Mouse (Mus musculus): ENCODE measurements at regions not wholly inside any gene's neighbourhood (a gene's known extent, or its start where the extent isn't known, plus 50 kb on each side); places are given as distances from the start of the nearest gene placed in this dataset.
"Not testable (repeated sequence)": the region's sequence is repeated elsewhere in the genome, so short reads cannot be mapped to it uniquely, and the experiment has no call there.

DNA sequence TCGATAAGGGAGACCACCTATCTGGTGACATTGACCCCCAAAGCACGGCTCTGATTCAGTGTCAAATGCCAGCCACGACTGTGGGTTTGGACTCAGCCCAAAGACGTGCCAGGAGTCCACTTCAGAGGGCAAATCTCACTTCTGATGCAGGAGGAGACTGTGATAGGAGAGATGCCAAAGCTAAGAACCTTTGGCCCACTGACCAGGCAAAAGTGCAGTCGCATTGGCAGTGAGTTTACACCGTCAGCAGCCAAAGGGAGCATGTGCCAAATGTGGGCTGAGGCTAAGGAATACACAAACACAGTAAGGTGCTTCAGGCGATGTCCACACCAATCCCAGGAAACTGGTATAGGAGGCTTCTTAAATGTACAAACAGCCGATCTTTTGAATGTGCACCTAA lies 202.6 kb upstream of the Nectin1 start:
- ATAC-seq (ENCODE audit: insufficient read depth) (no peak), DNase-seq (no peak)
- Histone ChIP-seq H3K27ac (ENCODE audit: low read depth) (no peak overlapping the region), H3K4me1 (ENCODE audit: insufficient read depth) (no peaks in the 10 kb centered on the region), H3K4me3 (ENCODE audit: low read depth, low read length) (no peak overlapping the region), H3K4me2 (no peak overlapping the region), H3K36me3 (ENCODE audit: insufficient read depth) (no peaks in the 10 kb centered on the region), H3K9me3 (ENCODE audit: low read depth, low read length) (no peaks in the 10 kb centered on the region), H3K27me3 (ENCODE audit: insufficient read depth, low read length) (no peaks in the 10 kb centered on the region), H3K9ac (no peak overlapping the region)
- TF ChIP-seq CTCF (IDR thresholded peaks at IDR 0.05; ENCODE audit: low read depth) = no peak
- 74% methylated on average over 8 of the region's 8 CpGs for WGBS

DNA sequence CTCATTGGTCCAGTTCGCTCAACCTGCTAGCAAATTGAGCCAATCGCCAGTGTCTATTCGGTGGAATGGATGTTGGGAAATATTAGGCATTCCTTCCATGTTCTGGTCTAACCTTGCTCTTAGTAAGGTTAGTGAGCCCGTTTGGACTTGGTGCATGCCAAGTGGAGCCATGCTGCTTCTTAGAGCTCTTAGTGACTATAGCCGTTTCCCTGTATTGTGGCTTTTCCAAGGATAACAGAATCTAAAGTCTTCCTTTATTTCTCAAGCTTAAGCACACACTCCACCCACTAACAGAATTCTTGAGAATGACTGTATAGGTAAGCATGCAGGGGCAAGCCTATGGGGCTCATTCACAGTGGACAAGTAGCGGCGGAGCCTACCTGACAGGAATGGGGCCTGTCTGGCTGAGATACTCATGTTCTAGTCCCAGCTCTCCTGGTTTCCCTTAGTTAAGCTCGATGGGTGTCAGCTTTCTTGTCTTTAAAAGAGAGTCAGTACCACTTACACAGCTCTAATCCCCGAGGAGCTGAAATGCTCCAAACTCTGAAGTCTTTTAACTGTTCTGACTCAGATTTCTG lies 201.6 kb upstream of the Nectin1 start:
- 81% methylated on average over 9 of the region's 9 CpGs for WGBS

DNA sequence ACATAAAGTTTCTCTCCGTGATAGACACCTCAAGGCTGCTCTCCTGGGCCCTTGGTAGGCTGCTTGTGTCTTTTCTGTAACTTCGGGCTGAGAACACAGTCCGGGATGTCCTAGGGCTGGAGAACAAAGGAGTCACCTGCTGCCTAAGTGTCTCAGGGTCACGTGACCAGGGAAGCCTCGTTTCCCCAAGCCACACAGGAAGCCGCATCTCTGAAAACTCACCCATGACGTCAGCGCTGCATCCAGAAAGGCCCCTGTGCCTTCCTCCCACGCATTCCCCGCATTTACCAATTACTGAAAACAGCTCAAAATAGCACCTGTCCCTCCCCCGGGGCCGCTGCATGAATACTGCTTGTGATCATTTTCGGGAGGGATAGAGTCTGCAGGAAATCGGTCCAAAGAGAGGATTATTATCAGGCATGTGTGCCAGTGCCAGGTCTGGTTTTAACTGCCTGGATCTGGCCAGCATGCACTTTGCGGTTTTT lies 198.7 kb upstream of the Nectin1 start:
- Histone ChIP-seq H3K9ac (no peak overlapping the region), H3K36me3 (ENCODE audit: insufficient read depth) (no peaks in the 10 kb centered on the region), H3K4me1 (ENCODE audit: insufficient read depth) (no peaks in the 10 kb centered on the region), H3K4me2 (no peak overlapping the region), H3K27me3 (ENCODE audit: insufficient read depth, low read length) (no peaks in the 10 kb centered on the region), H3K4me3 (ENCODE audit: low read depth, low read length) (no peak overlapping the region), H3K27ac (ENCODE audit: low read depth) (no peak overlapping the region), H3K9me3 (ENCODE audit: low read depth, low read length) (no peaks in the 10 kb centered on the region)
- ATAC-seq (ENCODE audit: insufficient read depth) = no peak
- no peak for TF ChIP-seq CTCF (IDR thresholded peaks at IDR 0.05; ENCODE audit: low read depth)
- DNase-seq = peak; percentile 13
- WGBS = 42% methylated on average over 15 of the region's 15 CpGs

More for the DNA sequence above, 201.6 kb upstream of the Nectin1 start:
- DNase-seq = no peak
- H3K4me3 ChIP-seq (ENCODE audit: low read depth, low read length) = no peak overlapping the region
- H3K27me3 ChIP-seq (ENCODE audit: insufficient read depth, low read length) = no peaks in the 10 kb centered on the region
- no peak overlapping the region for H3K9ac ChIP-seq
- no peak overlapping the region for H3K4me2 ChIP-seq
- H3K36me3 ChIP-seq (ENCODE audit: insufficient read depth) = no peaks in the 10 kb centered on the region
- H3K4me1 ChIP-seq (ENCODE audit: insufficient read depth) = no peaks in the 10 kb centered on the region
- TF ChIP-seq CTCF (IDR thresholded peaks at IDR 0.05; ENCODE audit: low read depth) = no peak
- H3K9me3 ChIP-seq (ENCODE audit: low read depth, low read length) = no peaks in the 10 kb centered on the region
- no peak for ATAC-seq (ENCODE audit: insufficient read depth)
- no peak overlapping the region for H3K27ac ChIP-seq (ENCODE audit: low read depth)

DNA sequence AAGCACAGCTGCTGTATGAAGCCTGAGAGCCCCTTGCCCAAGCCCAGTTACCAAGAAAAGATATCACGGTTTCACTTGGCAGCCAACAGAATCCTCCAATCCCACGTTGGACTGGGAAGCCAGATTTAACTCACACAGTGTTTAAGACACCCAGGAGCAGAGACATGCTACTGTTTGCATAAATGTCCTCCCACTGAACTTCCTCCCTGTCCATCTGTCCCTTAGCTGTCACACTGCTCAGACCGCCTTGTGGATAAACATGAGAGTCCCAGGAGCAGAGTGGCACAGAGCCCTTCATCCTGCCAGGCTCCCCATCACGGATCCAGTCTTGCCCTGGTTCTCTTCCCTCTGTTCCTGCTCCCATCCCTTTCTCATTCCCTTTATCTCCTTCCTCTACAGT lies 194.9 kb upstream of the Nectin1 start:
- no peak for TF ChIP-seq CTCF (IDR thresholded peaks at IDR 0.05; ENCODE audit: low read depth)
- Histone ChIP-seq H3K4me2 (no peak overlapping the region), H3K4me3 (ENCODE audit: low read depth, low read length) (no peak overlapping the region), H3K27ac (ENCODE audit: low read depth) (no peak overlapping the region), H3K4me1 (ENCODE audit: insufficient read depth) (no peaks in the 10 kb centered on the region), H3K36me3 (ENCODE audit: insufficient read depth) (no peaks in the 10 kb centered on the region), H3K27me3 (ENCODE audit: insufficient read depth, low read length) (no peaks in the 10 kb centered on the region), H3K9me3 (ENCODE audit: low read depth, low read length) (no peaks in the 10 kb centered on the region), H3K9ac (no peak overlapping the region)
- ATAC-seq (ENCODE audit: insufficient read depth) = no peak
- DNase-seq = no peak
- WGBS = 33% methylated on average over 4 of the region's 4 CpGs

DNA sequence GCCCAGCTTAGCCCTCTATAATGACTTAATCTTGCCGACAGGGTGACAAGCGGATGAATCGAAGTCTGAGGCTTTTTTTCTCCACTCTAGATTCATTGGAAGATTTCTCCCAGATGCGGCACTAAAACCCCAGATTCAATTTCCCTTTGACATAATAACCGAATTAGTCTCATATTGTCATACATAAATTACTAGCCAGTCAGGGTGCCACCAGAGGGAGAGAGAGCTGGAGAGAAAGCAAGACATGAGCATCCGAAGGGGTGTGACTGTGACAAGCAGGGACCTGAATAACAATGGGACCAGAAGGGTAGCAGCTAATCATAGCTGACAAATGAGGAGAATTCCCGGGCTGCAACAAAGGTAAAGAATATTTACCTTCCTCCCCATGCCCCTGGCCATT lies 194.5 kb upstream of the Nectin1 start:
- DNase-seq (no peak), ATAC-seq (ENCODE audit: insufficient read depth) (no peak)
- no peak overlapping the region for H3K27ac ChIP-seq (ENCODE audit: low read depth)
- no peaks in the 10 kb centered on the region for H3K36me3 ChIP-seq (ENCODE audit: insufficient read depth)
- 46% methylated on average over 7 of the region's 7 CpGs for WGBS
- no peaks in the 10 kb centered on the region for H3K27me3 ChIP-seq (ENCODE audit: insufficient read depth, low read length)
- H3K9ac ChIP-seq = no peak overlapping the region
- H3K4me2 ChIP-seq = no peak overlapping the region
- no peak for TF ChIP-seq CTCF (IDR thresholded peaks at IDR 0.05; ENCODE audit: low read depth)
- H3K9me3 ChIP-seq (ENCODE audit: low read depth, low read length) = no peaks in the 10 kb centered on the region
- no peak overlapping the region for H3K4me3 ChIP-seq (ENCODE audit: low read depth, low read length)
- no peaks in the 10 kb centered on the region for H3K4me1 ChIP-seq (ENCODE audit: insufficient read depth)

DNA sequence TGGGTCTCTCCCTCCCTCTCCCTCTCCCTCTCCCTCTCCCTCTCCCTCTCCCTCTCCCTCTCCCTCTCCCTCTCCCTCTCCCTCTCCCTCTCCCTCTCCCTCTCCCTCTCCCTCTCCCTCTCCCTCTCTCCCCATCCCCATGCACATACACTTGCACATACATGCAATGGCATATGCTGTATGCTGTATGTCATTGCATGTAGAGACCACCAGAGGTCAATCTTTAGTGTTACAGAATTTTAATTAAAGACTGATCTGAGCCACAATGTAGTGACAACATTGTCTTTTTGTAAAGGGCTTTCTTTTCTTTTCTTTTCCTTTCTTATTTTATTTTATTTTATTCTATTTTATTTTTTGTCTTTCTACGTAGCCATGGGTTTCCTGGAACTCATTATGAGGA lies 191.0 kb upstream of the Nectin1 start:
- ATAC-seq (ENCODE audit: insufficient read depth); H3K9ac ChIP-seq; H3K9me3 ChIP-seq (ENCODE audit: low read depth, low read length); H3K36me3 ChIP-seq (ENCODE audit: insufficient read depth); H3K4me3 ChIP-seq (ENCODE audit: low read depth, low read length); H3K27ac ChIP-seq (ENCODE audit: low read depth); H3K4me2 ChIP-seq; H3K4me1 ChIP-seq (ENCODE audit: insufficient read depth); H3K27me3 ChIP-seq (ENCODE audit: insufficient read depth, low read length): not testable (repeated sequence)
- TF ChIP-seq CTCF (IDR thresholded peaks at IDR 0.05; ENCODE audit: low read depth) = peak; percentile 25; the same call in 1 of the 2 replicates
- 86% methylated on average over 1 of the region's 1 CpGs for WGBS
- DNase-seq = peak; percentile 12

DNA sequence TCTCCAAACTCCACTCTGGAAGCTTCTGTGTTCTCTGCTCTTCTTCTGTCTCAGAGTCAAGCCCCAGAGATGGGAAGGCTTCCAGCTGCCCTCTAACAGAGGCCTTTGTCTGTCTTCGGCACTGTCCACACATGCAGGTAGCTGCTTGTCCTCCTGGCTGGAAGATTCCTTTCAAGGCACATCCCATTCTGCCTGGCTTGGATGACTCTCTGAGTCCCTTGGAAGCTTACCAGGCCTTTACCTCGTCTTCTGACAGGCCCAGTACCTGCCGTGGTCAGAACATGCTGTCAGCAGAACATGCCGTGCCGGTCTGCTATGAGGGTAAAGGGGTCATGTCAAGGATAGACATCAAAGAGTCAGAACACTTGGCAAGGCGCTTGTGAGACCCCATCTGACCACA lies 181.8 kb upstream of the Nectin1 start:
- 68% methylated on average over 6 of the region's 6 CpGs for WGBS
- H3K4me2 ChIP-seq = no peak overlapping the region
- H3K4me3 ChIP-seq (ENCODE audit: low read depth, low read length) = no peak overlapping the region
- no peak overlapping the region for H3K27ac ChIP-seq (ENCODE audit: low read depth)
- DNase-seq (no peak), ATAC-seq (ENCODE audit: insufficient read depth) (no peak)
- no peaks in the 10 kb centered on the region for H3K27me3 ChIP-seq (ENCODE audit: insufficient read depth, low read length)
- H3K4me1 ChIP-seq (ENCODE audit: insufficient read depth) = no peaks in the 10 kb centered on the region
- TF ChIP-seq CTCF (IDR thresholded peaks at IDR 0.05; ENCODE audit: low read depth) = no peak
- H3K9me3 ChIP-seq (ENCODE audit: low read depth, low read length) = no peaks in the 10 kb centered on the region
- no peak overlapping the region for H3K9ac ChIP-seq
- H3K36me3 ChIP-seq (ENCODE audit: insufficient read depth) = no peaks in the 10 kb centered on the region

Data from lung, embryonic 14.5 days (tissue).